Mouse (Mus musculus) midbrain, embryonic 10.5 days (tissue): ENCODE measurements at regions not wholly inside any gene's neighbourhood (a gene's known extent, or its start where the extent isn't known, plus 50 kb on each side); places are given as distances from the start of the nearest gene placed in this dataset.

Source experiments
- DNase-seq: peaks from one replicate; pipeline ENCODE4 v3.0.0-alpha.2; 2017; ENCODE audit warnings: low spot score
- H3K27ac ChIP-seq: fragments of 300-500 bp; sonication (generic); replicated peaks from 2 replicates; pipeline ENCODE4 v1.5.1; 2016; ENCODE audit warnings: mild to moderate bottlenecking
- H3K27me3 ChIP-seq: fragments of 300-500 bp; sonication (generic); 2 replicates; pipeline ENCODE4 v1.6.1; 2016; ENCODE audit warnings: low read depth, mild to moderate bottlenecking; ENCODE audit not compliant: poor library complexity, severe bottlenecking
- H3K36me3 ChIP-seq: fragments of 300-500 bp; sonication (generic); 2 replicates; pipeline ENCODE4 v1.6.1; 2016; ENCODE audit warnings: mild to moderate bottlenecking, moderate library complexity
- H3K4me1 ChIP-seq: fragments of 300-500 bp; sonication (generic); 2 replicates; pipeline ENCODE4 v1.6.1; 2016
- H3K4me3 ChIP-seq: fragments of 300-500 bp; sonication (generic); 2 replicates; pipeline ENCODE4 v1.5.1; 2016; ENCODE audit warnings: mild to moderate bottlenecking, moderate library complexity
- H3K9me3 ChIP-seq: fragments of 300-500 bp; sonication (generic); replicated peaks from 2 replicates; pipeline ENCODE4 v1.6.1; 2016; ENCODE audit warnings: mild to moderate bottlenecking
- WGBS: fragments of 180-500 bp; shearing (Covaris S2); methylation state at CpG from one replicate; pipeline ENCODE4 v1.1.7; 2016; 5-methylcytosine and 5-hydroxymethylcytosine counted together

- Histone ChIP-seq H3K4me3 (no peak overlapping the region), H3K27me3 (no peaks in the 10 kb centered on the region), H3K36me3 (no peaks in the 10 kb centered on the region), H3K9me3 (no peaks in the 10 kb centered on the region), H3K4me1 (peaks cover 66% of the 10 kb centered on the region), H3K27ac (peak overlapping the region; percentile 87)
- DNase-seq = no peak
- WGBS = 13% methylated on average over 6 of the region's 6 CpGs
Observed at GRCm38 (mm10) chr4:105282681-105283462, 125.7 kb downstream of the Plpp3 start.

GRCm38 (mm10) chr4:105285431-105286013, 128.4 kb downstream of the Plpp3 start:
- no peak overlapping the region for H3K27ac ChIP-seq
- no peaks in the 10 kb centered on the region for H3K36me3 ChIP-seq
- peaks cover 11% of the 10 kb centered on the region; the same call in 1 of the 2 replicates for H3K27me3 ChIP-seq
- H3K9me3 ChIP-seq = no peaks in the 10 kb centered on the region
- no peak for DNase-seq
- WGBS = 93% methylated on average over 5 of the region's 5 CpGs
- no peak overlapping the region for H3K4me3 ChIP-seq
- peaks cover 71% of the 10 kb centered on the region for H3K4me1 ChIP-seq

GRCm38 (mm10) chr4:105286299-105286698, 129.2 kb downstream of the Plpp3 start:
- peaks cover 71% of the 10 kb centered on the region for H3K4me1 ChIP-seq
- no peaks in the 10 kb centered on the region for H3K36me3 ChIP-seq
- H3K9me3 ChIP-seq = no peaks in the 10 kb centered on the region
- no peak for DNase-seq
- 77% methylated on average over 6 of the region's 6 CpGs for WGBS
- H3K4me3 ChIP-seq = no peak overlapping the region
- H3K27me3 ChIP-seq = peaks cover 11% of the 10 kb centered on the region; the same call in 1 of the 2 replicates
- peak overlapping the region; percentile 52; the same call in 1 of the 2 replicates for H3K27ac ChIP-seq

GRCm38 (mm10) chr4:105286809-105287208, 129.7 kb downstream of the Plpp3 start:
- Histone ChIP-seq H3K4me3 (no peak overlapping the region), H3K4me1 (peaks cover 71% of the 10 kb centered on the region), H3K36me3 (no peaks in the 10 kb centered on the region), H3K27me3 (peaks cover 11% of the 10 kb centered on the region; the same call in 1 of the 2 replicates), H3K9me3 (no peaks in the 10 kb centered on the region), H3K27ac (peak overlapping the region; percentile 52; the same call in 1 of the 2 replicates)
- no peak for DNase-seq
- WGBS = 79% methylated on average over 10 of the region's 10 CpGs

DNA sequence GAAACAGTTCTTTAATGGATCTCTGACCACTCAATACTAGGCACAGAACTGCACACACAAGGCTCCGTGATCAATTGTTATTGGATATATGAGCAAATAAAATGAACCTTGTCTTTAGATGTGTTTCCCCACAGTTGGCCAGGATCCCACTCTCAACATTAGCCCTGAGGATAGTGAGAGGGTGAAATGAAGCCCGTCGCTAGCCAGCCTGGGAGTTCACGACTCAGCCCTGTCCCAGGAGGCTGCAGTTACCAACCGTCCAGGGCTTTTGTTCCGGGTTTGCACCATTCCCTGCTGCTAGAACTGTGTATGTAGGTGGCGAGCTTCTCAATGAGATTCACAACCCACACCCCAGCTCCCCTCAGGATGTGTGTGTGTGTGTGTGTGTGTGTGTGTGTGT, 130.3 kb downstream of the Plpp3 start:
- H3K9me3 ChIP-seq = no peaks in the 10 kb centered on the region
- no peak for DNase-seq
- H3K27ac ChIP-seq = no peak overlapping the region
- peaks cover 11% of the 10 kb centered on the region; the same call in 1 of the 2 replicates for H3K27me3 ChIP-seq
- 66% methylated on average over 7 of the region's 7 CpGs for WGBS
- no peaks in the 10 kb centered on the region for H3K36me3 ChIP-seq
- no peak overlapping the region for H3K4me3 ChIP-seq
- H3K4me1 ChIP-seq = peaks cover 69% of the 10 kb centered on the region

- DNase-seq = no peak
- Histone ChIP-seq H3K9me3 (no peaks in the 10 kb centered on the region), H3K27me3 (peaks cover 11% of the 10 kb centered on the region; the same call in 1 of the 2 replicates), H3K4me3 (no peak overlapping the region), H3K27ac (peak overlapping the region; percentile 57; the same call in 1 of the 2 replicates), H3K4me1 (peaks cover 54% of the 10 kb centered on the region), H3K36me3 (no peaks in the 10 kb centered on the region)
- 26% methylated on average over 4 of the region's 4 CpGs for WGBS
Observed at GRCm38 (mm10) chr4:105289635-105290034, 132.5 kb downstream of the Plpp3 start.

- WGBS = 2% methylated on average over 11 of the region's 11 CpGs
- no peak overlapping the region for H3K4me3 ChIP-seq
- no peaks in the 10 kb centered on the region for H3K36me3 ChIP-seq
- no peaks in the 10 kb centered on the region for H3K9me3 ChIP-seq
- peaks cover 11% of the 10 kb centered on the region; the same call in 1 of the 2 replicates for H3K27me3 ChIP-seq
- peak; percentile 60 for DNase-seq
- peaks cover 54% of the 10 kb centered on the region for H3K4me1 ChIP-seq
- peak overlapping the region; percentile 79 for H3K27ac ChIP-seq
Observed at GRCm38 (mm10) chr4:105290847-105291475, 133.8 kb downstream of the Plpp3 start.

GRCm38 (mm10) chr4:105291503-105291902, 134.4 kb downstream of the Plpp3 start:
- Histone ChIP-seq H3K27me3 (peaks cover 11% of the 10 kb centered on the region; the same call in 1 of the 2 replicates), H3K27ac (peak overlapping the region; percentile 79), H3K4me1 (peaks cover 50% of the 10 kb centered on the region), H3K4me3 (no peak overlapping the region), H3K36me3 (no peaks in the 10 kb centered on the region), H3K9me3 (no peaks in the 10 kb centered on the region)
- DNase-seq = peak; percentile 55
- WGBS = 0% methylated on average over 1 of the region's 1 CpGs

GRCm38 (mm10) chr4:105299358-105299757, 142.2 kb downstream of the Plpp3 start:
- no peak for DNase-seq
- no peaks in the 10 kb centered on the region for H3K36me3 ChIP-seq
- H3K4me1 ChIP-seq = no peaks in the 10 kb centered on the region; the same call in 1 of the 2 replicates
- H3K4me3 ChIP-seq = no peak overlapping the region
- no peak overlapping the region for H3K27ac ChIP-seq
- H3K9me3 ChIP-seq = no peaks in the 10 kb centered on the region
- no peaks in the 10 kb centered on the region for H3K27me3 ChIP-seq
- WGBS = 95% methylated on average over 6 of the region's 6 CpGs

GRCm38 (mm10) chr4:105301547-105301946, 144.4 kb downstream of the Plpp3 start:
- DNase-seq = no peak
- WGBS = 72% methylated on average over 1 of the region's 1 CpGs
- H3K4me1 ChIP-seq = no peaks in the 10 kb centered on the region; the same call in 1 of the 2 replicates

DNA sequence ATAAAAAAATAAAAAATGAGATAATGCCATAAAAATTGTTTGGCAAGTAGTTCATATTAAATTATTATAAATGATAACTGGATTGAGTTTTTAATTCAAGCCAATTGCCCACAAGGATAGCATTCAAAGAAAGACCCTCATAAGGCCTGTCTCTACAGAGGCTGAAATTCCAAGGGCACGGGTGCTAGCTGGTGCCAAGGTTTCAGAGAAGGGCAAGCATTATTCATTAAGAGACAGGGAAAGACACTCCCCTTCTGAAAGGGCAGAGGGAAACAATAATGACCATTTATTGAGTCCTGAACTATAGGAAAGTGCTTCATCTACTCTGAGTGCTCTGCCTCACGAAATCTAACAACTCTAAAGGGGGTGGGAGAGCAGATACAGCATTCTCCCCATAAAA, 147.0 kb downstream of the Plpp3 start:
- WGBS = 76% methylated on average over 2 of the region's 2 CpGs
- no peak for DNase-seq
- no peaks in the 10 kb centered on the region for H3K9me3 ChIP-seq
- no peak overlapping the region for H3K27ac ChIP-seq
- no peaks in the 10 kb centered on the region; the same call in 1 of the 2 replicates for H3K4me1 ChIP-seq
- H3K27me3 ChIP-seq = no peaks in the 10 kb centered on the region
- H3K36me3 ChIP-seq = no peaks in the 10 kb centered on the region
- no peak overlapping the region for H3K4me3 ChIP-seq

More at GRCm38 (mm10) chr4:105301547-105301946, 144.4 kb downstream of the Plpp3 start:
- Histone ChIP-seq H3K9me3 (no peaks in the 10 kb centered on the region), H3K27ac (no peak overlapping the region), H3K4me3 (no peak overlapping the region), H3K27me3 (no peaks in the 10 kb centered on the region), H3K36me3 (no peaks in the 10 kb centered on the region)

DNA sequence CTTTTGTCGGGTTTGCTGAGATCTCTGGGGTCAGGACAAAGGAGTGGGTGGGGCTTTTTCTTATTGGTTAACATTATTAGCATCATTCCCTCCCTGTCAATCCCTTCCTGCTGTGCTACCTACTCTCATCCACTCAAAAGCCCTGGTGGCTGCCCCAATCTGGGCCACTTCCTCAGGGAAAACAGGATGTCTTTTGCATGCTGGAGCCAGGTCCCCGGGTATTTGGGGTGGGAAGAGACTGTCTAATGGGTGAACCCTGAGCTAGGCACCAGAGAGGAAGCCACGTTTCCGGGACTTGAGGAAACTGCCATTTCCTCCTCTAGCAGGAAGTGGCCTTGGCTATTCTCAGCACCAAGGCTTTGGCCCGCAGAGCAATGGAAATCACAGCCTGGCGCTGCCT, 148.8 kb downstream of the Plpp3 start:
- no peak overlapping the region for H3K27ac ChIP-seq
- H3K9me3 ChIP-seq = no peaks in the 10 kb centered on the region
- H3K27me3 ChIP-seq = no peaks in the 10 kb centered on the region
- no peak for DNase-seq
- no peak overlapping the region for H3K4me3 ChIP-seq
- WGBS = 84% methylated on average over 6 of the region's 6 CpGs
- H3K36me3 ChIP-seq = no peaks in the 10 kb centered on the region
- H3K4me1 ChIP-seq = no peaks in the 10 kb centered on the region; the same call in 1 of the 2 replicates
